Mouse (Mus musculus): ENCODE measurements around the gene Cdc40.

The Cdc40 gene

GRCm38 (mm10) chr10:40856703-40857102 is 26.4 kb downstream of the Cdc40 start:
- no peak for DNase-seq

- peak in 1 of 2 experiments; percentile 32 for DNase-seq
Observed at GRCm38 (mm10) chr10:40855616-40856015, 27.5 kb downstream of the Cdc40 start.

GRCm38 (mm10) chr10:40851138-40851537 is 32.0 kb downstream of the Cdc40 start:
- DNase-seq = no peak

GRCm38 (mm10) chr10:40850644-40851043 is 32.5 kb downstream of the Cdc40 start:
- DNase-seq = no peak

- DNase-seq = no peak
Observed at GRCm38 (mm10) chr10:40847176-40847874, 35.8 kb downstream of the Cdc40 start.

GRCm38 (mm10) chr10:40845626-40846025 is 37.5 kb downstream of the Cdc40 start:
- DNase-seq = no peak

- no peak for DNase-seq
Observed at GRCm38 (mm10) chr10:40844546-40844945, 38.6 kb downstream of the Cdc40 start.

GRCm38 (mm10) chr10:40843841-40844240 is 39.3 kb downstream of the Cdc40 start:
- no peak for DNase-seq

- DNase-seq = no peak
Observed at GRCm38 (mm10) chr10:40840086-40840485, 43.0 kb downstream of the Cdc40 start.

- no peak for DNase-seq
Observed at GRCm38 (mm10) chr10:40831267-40831666, 51.8 kb downstream of the Cdc40 start.

GRCm38 (mm10) chr10:40830312-40830711 is 52.8 kb downstream of the Cdc40 start:
- no peak for DNase-seq

- no peak for DNase-seq
Observed at GRCm38 (mm10) chr10:40827706-40828105, 55.4 kb downstream of the Cdc40 start.

GRCm38 (mm10) chr10:40825952-40826351 is 57.2 kb downstream of the Cdc40 start:
- no peak for DNase-seq

GRCm38 (mm10) chr10:40816471-40816870 is 66.6 kb downstream of the Cdc40 start:
- DNase-seq = no peak

- no peak for DNase-seq
Observed at GRCm38 (mm10) chr10:40813627-40814026, 69.5 kb downstream of the Cdc40 start.

GRCm38 (mm10) chr10:40809411-40809910 is 73.7 kb downstream of the Cdc40 start:
- peak; percentile 35 to 39 for DNase-seq

- DNase-seq = peak; percentile 47 to 56
Observed at GRCm38 (mm10) chr10:40806221-40806620, 76.9 kb downstream of the Cdc40 start.

GRCm38 (mm10) chr10:40805221-40805620 is 77.9 kb downstream of the Cdc40 start:
- no peak for DNase-seq

GRCm38 (mm10) chr10:40792115-40792514 is 91.0 kb downstream of the Cdc40 start:
- no peak for DNase-seq

- no peak for DNase-seq
Observed at GRCm38 (mm10) chr10:40790406-40790805, 92.7 kb downstream of the Cdc40 start.
